Mouse (Mus musculus): ENCODE data around the gene A830031A19Rik.
A peak's percentile ranks its signal among the peaks of the same experiment; 100 is the strongest.

Gene A830031A19Rik

DNA sequence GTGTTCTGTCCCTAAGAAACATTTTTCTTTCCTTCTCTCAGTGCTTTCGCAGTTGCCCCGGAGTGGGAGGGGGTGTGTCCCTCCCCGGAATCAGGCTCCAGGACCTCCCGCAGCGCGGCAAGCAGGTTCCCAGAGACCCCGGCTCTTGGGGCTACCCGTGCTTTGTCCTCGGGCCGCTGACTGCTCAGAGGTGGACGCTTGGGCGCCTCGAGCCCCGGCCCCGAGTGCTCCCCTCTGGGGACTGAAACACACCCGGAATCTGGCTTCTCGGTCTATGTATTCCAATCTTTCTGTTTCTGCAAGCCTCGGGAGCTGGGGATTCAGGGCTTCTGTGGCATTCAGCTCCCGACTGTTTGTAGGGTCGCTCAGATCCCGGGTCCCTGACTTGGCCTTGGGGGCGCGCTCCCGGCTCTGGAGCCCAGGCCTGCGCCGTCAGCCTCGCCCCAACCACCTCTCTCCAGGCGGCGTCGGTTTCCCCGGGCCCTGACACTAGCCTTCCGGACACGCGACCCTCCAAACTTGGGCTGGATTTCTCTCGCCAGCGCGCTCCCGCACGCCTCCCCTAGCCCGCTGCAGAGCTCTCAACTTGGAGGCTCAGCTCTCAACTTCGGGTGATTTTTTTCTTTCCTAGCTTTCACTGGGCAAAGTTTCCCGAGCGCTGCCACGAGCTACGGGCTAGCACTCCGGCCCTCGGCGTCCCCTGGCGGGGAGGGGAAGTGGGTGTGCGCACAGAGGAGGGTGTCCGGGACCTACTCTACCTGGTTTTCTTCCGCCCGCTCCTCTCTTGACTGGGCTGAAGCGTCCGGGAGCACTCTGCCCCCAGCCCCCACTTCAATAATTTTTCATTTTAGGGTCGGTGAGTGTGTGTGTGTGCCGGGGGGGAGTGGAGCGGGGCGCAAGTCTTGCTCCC lies 2.2 kb upstream of the A830031A19Rik start:
- no peak for DNase-seq (ENCODE audit: low read depth, low spot score)

DNA sequence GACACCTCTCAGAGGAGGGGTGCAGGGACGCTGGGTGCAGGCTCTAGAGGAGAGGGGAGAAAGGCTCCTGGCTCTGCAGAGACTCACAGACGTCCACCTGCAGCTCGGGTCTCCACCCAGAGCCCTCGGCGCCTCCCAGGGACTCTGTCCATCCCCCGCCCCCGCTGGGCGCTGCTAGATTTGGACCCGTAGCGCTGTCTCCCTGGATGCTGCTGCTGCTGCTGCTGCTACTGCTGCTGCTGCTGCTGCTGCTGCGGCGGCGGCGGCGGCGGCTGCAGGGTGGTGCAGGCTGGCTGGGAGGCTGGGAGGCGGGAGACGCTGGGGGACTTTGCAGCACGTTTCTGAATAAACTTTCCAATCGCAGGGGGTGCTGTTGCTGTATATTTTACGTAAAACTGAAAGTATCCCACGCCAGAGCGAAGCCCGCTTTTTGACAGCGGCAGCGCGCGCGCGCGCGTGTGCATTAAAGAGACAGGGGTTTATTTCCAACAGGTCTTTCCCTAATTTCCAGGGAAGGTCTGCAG lies 1.3 kb upstream of the A830031A19Rik start:
- DNase-seq (ENCODE audit: low read depth, low spot score), result no peak

DNA sequence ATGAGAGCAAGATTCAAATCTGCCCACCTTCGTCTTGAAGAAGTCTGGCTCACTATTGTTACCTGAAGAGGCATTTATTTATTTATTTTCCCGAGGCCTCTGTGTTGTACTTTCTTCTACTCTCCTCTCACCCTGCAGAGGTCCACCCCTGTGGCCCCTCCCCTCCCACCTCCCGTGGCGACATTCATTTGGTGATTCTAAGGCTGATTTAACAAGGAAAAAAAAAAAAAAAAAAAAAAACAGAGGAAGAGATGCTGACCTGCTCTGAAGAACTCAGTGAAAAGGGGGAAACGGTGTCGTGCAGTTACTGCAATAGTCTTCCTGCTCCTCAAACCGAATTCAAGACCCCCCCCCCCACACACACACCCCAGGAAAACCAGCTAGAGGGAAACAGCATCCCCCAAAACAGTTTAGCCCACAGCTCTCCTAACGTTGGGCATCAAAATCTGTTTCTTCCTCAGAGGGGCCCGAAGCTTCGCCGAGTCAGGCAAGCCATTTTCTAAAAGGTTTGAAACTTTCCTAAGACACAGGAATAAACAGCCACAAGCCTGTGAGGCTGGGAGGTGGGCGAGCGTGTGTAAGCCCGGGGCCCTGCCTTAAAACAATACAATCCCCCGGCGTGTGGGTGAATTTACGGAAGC lies 752 bp upstream of the A830031A19Rik start:
- DNase-seq (ENCODE audit: low read depth, low spot score), result no peak

DNA sequence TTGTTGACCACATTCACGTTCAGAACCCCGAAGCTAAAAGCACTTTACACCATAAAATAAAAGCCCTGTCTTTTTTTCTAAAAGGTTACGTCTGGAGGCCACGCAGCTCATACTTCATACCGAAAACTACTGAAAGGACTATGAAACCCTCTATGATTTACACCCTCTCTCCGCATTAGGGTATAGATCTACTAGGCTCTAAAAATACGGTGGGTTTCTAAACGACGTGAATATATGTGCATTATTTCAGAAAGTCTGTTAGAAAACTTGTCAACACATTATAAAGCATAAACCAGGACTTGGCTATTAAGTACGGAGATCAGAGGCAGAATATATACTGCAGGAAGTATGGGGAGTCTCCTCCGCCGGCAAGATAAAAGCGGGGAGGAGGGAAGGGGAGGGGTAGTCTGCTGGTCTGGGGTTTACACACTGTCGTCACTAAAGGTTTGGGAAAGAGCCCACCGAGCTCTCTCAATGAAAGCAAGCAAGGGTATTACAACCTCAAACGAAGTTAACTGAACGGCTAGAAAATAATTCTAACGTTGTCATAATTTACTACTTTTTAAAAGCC lies 748 bp downstream of the A830031A19Rik start:
- DNase-seq (ENCODE audit: low read depth, low spot score), result no peak

DNA sequence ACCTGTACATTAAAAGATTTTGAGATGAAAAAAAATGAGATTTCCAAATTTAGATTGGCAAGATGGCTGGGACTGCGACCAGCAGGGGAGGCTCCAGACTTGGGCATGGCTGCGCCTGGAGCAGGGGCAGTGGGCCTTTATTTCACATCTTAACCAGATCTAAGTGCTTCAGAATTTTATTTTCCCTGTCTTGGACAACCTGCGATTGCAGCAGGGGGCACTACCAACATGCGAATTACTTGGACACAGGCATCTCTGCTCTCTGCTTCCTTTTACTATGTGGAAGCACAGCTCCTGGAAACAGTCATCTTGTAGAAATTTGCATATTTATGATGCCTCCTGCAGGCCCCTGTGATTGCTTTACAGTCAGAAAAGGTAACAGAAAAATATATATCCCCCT lies 9.5 kb downstream of the A830031A19Rik start:
- peak; percentile 28 for DNase-seq (ENCODE audit: low read depth, low spot score)

DNA sequence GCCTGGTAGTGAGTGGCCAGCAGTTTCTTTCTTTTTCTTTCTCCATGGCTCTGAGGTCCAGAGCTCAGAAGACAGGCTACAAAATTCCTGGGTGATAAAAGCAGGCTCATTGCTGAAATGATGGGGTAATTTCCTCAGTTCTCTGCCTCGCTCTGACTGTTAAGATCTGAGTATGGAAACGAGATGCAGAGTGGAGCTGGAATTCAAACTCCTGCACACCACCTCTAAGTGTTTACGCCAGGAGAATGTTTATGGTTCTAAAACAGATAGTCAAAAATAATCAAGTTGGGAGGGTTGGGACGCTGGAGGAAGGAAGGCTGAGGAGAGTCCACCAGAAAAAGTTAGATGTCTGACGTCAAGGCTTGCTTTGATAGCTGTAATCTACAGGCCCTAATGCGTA lies 10.6 kb downstream of the A830031A19Rik start:
- no peak for DNase-seq (ENCODE audit: low read depth, low spot score)

DNA sequence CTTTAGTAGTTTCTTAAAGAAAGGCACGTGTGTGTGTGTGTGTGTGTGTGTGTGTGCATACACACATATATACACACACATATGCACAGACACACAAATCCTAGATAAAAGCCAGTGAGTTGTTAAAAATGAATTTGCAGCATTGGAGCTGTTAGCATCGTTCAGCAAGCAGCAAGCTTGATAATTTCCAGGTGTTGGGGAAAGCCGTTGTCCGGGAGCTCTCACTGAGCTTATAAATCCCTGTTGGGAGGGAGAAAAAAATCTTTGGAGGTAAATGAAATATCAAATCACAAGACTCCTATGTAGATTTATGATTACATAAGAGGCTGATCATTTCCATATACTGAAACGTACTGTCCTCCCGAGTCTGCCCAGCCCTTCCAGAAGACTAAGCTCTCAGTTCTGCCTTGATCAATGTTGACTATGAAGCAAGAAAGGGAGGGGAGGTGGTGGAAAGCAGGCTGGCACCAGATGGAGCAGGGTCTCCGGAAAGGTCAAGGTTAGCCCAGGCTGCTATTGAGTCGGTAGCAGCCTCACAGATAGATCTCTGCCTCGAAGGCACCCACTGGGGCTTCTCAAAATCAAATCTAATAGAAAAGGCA lies 12.3 kb downstream of the A830031A19Rik start:
- no peak for DNase-seq (ENCODE audit: low read depth, low spot score)

DNA sequence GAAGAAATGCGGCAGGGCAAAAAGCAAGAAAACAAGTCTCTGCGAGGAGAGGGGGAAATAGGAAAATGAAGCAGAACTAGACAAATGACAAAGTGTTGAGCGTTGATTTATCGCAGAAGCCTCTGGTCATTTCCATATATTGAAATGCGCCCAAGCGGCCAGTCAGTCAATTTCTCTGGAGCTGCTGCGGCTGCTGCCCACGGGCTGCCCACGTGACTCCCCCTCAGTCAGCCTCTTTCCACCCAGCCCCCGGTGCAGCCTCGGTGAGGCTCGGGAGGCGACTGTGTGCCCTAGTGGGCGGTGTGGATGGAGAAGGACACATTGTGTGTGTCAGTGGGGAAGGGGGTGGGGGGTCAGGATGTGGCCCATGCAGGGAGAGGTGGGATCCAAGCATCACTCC lies 13.0 kb downstream of the A830031A19Rik start:
- DNase-seq (ENCODE audit: low read depth, low spot score), result no peak

DNA sequence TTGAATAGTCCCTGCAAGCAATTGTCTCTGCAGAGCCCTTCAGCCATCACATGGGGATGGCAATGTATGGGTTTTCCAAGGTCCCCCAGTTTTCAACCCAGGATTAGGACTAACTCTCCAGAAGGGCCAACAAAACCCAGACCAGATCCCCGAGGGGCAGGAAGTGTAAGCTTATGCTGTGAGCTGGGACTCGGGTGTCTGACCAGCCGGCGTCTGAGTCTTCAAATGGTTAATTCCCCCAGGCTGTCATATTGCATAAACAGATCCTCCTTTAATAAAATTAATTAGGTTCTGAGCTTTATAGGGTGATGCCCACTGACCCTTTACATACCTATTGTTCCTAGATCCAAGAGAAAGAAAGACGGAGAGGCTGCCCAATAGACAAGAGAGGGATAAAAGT lies 14.4 kb downstream of the A830031A19Rik start:
- no peak for DNase-seq (ENCODE audit: low read depth, low spot score)

DNA sequence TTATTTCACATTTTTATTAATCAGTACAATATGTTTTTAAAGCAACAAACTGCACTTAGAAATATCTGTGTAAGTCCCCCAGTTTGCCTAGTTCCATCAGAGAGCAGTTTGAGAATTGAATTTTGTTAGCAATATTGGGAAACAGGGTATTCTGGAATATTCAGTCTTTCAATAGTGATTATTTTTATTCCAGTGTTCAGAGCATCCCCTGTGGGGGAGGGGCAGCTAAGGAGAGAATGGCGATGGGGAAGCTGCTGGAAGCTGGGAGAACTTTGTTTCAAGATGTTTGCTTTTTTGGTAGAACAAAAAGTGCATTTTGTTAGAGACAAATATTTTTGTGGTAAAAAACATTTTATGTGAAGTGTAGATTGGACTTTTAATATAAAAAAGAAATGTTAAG lies 15.7 kb downstream of the A830031A19Rik start:
- DNase-seq (ENCODE audit: low read depth, low spot score), result no peak

DNA sequence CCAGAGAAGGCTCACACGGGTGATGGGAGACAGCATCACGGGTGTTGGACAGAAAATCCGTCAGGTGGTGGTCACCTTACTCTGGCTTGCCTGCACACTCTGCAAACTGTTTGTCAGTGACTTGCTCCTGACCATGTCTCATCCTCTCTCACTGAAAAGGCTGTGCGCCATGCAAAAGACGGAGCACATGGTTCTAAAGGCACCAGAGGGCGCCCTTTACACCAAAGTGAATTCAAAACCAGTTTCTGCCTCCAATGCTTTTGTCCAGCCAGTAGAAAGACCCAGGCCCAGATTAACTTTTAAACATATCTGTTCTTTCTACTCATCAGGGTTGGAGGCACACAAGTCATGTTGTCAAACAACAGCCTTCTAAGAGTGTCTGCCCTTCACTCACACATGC lies 22.0 kb downstream of the A830031A19Rik start:
- DNase-seq (ENCODE audit: low read depth, low spot score), result no peak

DNA sequence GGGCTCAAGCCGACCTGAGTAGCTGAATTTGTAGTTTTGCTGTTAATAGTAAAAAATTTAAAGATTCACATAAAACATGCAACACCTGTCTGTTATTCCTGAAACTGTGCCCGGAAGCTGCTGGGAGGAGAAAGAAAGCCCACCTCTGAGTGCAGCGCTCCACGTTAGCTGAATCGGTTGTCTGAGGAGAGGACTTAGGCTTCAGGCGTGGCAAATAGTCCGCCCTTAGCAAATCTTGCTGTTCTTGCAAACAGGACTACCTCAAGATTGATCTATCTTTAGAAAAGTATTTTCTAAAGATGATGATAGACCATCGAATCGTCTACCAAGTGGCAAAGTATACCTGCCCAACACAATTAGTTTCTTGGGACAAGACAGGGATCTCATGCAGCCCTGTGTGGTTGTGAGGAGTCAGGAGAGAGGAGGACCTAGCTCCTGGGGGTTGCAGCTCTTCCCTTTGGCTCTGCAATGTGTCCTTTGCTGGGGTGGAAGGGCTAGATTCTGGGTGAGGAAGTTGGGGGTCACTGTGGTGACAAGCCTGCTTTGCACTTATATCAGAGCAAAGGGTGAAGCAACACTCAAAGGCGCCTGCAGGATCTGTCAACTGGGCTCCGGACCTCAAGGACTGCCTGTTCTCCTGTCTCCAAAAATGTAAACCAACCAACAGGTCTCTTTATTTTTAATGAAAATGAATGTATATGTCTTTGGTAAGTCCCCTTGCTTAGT lies 24.7 kb downstream of the A830031A19Rik start:
- no peak for DNase-seq (ENCODE audit: low read depth, low spot score)

DNA sequence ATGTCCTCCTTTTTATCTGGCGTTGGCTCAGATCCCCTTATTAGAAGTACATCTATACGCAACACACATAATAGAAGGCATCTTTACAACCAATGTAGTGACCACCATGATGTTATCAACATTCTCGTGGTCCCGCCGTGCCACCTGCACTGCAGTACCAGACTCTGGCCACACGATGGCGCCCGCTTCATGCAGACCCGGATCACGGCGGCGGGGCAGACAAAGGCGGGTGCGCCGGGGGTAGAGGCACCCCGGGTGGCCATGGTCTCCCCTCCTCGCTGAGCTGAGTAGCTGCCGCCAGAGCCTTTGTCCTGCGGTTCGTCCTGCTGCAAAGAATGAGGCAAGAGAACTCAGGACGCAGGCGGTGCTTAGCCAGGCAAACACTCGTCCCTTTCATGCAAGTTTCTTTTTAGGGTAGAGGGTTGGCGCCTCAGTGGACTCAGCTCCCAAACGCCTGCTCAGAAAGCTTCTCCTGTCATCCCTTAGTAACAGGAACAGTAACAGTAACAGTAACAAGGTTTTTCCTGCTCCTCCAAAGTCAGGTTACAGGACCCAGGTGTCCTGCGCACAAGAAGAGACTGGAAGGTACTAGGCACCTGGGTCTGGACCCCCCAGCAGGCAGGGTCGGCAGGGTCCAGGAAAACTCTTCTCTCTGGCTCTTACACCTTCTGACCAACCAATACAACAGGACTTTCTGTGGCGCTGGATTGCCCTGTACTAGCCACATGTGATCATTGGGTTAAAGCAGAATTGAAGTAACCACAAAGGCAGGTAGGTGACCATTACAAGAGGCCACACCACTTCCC lies 25.4 kb downstream of the A830031A19Rik start:
- peak; percentile 53 for DNase-seq (ENCODE audit: low read depth, low spot score)

DNA sequence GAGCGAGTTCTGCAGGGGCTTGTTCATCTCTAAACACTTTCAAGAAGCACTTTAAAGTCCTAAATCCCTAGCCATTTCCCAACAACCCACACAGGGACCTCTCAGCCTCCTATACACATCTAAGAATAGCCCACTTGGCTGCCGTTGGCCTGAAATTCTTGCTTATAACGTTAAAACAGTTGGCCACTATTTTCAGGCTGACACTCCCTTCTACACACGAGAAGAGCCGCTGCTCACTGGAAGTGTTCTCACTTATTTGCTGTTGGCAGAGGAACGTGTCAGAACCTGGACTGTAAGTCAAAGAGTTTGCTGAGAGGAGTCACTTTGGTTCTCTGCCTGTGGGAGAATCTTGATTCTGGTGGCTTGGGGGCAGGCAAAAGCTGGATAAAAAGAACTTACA lies 30.8 kb downstream of the A830031A19Rik start:
- DNase-seq (ENCODE audit: low read depth, low spot score), result no peak

DNA sequence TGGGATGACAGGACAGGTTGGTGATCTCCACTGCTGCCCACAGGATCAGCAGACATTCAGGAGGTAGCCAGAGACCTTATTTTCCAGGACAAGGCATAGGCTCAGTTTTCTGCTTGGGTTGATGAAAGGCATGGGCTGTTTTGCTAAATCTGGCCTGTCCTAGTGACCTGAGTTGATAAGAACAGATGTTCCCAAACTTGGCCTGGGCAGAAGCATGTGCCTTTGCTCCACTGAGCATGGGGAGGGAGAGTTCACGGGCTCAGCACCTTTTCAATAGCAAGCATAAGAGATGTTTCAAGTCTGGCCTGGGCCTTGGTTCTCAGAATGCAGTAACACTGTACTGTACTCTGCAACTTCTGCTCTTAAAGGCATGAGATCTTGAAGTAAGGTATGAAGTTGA lies 54.1 kb downstream of the A830031A19Rik start:
- no peak for DNase-seq (ENCODE audit: low read depth, low spot score)

DNA sequence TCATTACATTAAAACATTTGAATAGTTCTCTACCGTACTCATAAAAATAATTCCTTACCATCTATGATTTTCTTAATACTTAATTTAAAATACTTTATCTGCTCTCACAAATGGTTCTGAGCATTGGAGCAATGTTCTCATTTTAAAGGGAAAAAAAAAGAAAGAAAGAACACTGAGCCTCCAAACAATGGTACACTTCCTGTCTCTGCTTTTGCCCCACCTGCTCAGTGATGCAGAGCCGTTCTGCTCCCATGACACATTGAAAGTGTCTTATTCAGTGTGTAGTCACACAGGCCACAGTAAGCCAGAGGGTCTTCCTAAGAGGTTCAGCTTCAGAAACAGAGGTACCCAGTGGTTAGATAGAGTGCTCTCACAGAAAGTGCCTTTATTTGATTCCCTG lies 56.1 kb downstream of the A830031A19Rik start:
- no peak for DNase-seq (ENCODE audit: low read depth, low spot score)

DNA sequence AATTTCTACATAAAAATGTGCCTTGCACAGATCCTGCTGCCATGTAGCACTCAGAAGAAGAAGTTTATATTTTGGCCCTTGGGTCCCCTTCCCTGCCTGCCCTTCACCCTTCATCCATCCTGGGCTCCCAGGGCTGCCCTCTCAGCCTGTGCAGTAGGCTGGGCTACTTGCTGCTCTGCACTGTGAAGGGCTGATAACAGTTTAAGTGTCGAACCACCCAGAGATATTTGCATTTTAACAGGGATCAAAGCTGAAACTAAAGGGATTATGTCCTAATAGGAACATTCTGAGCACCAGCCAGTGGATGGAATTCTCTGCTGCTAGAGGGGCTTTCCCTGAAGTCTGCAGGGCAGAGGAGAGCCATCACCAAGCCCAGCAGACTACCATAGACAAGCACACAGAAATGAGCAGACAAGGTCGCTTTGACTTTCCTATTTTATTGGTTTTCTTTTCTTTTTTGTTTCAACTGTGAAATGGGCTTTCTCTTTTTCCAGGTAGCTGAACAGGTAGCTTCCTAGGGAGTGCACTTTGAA lies 58.1 kb downstream of the A830031A19Rik start:
- DNase-seq (ENCODE audit: low read depth, low spot score), result no peak

DNA sequence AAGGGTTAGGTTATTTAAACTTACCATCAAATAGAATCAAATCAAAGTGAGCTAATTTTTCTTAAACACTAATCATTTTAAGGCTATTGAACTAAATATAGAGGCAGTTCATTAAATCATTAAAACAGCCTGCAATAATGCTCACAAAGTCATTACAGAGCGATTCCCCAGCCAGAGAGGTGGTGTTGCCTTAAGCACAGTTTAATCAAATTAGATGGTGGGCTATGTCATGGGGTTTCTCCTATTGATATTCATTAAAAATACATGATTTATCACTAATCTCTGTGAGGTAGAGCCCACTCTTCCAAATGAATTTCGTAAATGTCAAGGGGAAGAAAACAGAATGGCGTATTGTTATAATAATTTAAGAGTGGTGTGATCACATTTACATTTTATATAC lies 58.8 kb downstream of the A830031A19Rik start:
- DNase-seq (ENCODE audit: low read depth, low spot score), result no peak

DNA sequence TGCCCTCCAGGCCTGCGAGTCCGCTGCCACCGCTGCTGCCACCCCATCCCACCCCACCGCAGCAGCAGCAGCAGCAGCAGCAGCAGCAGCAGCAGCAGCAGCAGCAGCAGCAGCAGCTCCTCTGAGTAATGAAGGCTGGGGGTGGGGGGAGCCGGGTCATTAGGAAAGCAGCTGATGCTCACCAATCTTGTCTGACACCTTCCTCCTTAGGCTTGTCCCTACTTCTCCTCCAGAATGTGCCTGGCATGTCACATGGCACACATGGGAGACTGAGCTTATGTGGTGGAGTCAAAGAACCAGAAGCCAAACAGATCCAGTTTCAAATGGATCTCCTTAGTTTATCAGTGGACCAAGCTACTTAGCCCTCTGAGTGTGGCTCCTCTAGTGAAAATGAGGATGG lies 60.2 kb downstream of the A830031A19Rik start:
- no peak for DNase-seq (ENCODE audit: low read depth, low spot score)

DNA sequence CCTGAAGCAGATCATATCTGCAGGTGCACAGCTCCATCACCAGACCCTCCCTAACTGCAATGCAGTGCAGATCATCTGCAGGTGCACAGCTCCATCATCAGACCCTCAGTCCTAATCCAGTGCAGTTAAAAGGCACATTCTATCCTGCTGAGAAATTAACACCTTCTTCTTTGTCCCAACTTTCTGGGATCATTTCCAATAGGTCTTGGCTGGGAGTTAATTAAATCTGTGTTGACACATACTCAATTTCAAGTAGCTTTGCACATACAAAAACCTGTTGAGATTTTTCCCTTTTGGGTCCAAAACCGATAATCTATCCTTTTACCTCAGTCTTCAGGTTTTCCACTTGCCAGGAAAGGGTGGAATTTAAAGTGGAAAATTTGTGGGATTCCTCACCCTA lies 62.6 kb downstream of the A830031A19Rik start:
- no peak for DNase-seq (ENCODE audit: low read depth, low spot score)

All from 3T3-L1 (cell line).